In genomic region chr19:28623726-28624125, GRCm38 (mm10) we compare ENCODE assay signal across 12 mouse cellular contexts. TPM values are rescaled to one million over a fixed set of nuclear protein-coding genes. Genes with fewer than 3 reads are reported as not detected.
DNase-seq lines count a peak whose midpoint lies in the region; ATAC-seq and TF ChIP-seq lines count a peak whose summit lies in the region.
"Had no signal": no experiment of that assay in that cellular context is flagged by ENCODE, and none has a peak within 500 bp of the region (broad histone marks: within the 10 kb centered on the region; RNA-seq: fewer than 3 reads in every experiment).

No protein-coding gene starts in this region.

- H3K9ac ChIP-seq in hindbrain, embryonic 12.5 days = no peak overlapping the region
- H3K9ac ChIP-seq: neural tube, embryonic 13.5 days had no signal

- no peak for ATAC-seq in hindbrain, embryonic 12.5 days (ENCODE audit: low FRiP score)

- DNase-seq in adrenal gland, adult (ENCODE audit: inconsistent age in 2 of 2, low spot score in 1 of 2) = peak; percentile 88 to 90
- no peak for DNase-seq in adrenal gland, postnatal 4 days (ENCODE audit: low spot score in 2 of 2)
- peak; percentile 12 to 19 for DNase-seq in lung, adult 18-20 months
- no peak for DNase-seq in lung, postnatal 4 days
- peak; percentile 48 to 64 for DNase-seq in kidney, postnatal 25 days
- DNase-seq in cerebellum, postnatal 14 days = no peak
- DNase-seq: layer of hippocampus, adult 9-11 months; thymus, adult 2 months had no signal

- H3K27ac ChIP-seq in embryonic fibroblast, embryonic 13.5 days (ENCODE audit: insufficient read depth, low read length) = peak overlapping the region; percentile 95
- H3K27ac ChIP-seq in hindbrain, embryonic 12.5 days = no peak overlapping the region
- H3K27ac ChIP-seq: neural tube, embryonic 13.5 days had no signal

- no peak for TF ChIP-seq CTCF in embryonic fibroblast, embryonic 13.5 days (IDR thresholded peaks at IDR 0.05; ENCODE audit: borderline replicate concordance, insufficient read depth, low read length)

- H3K36me3 ChIP-seq in hindbrain, embryonic 12.5 days = no peaks in the 10 kb centered on the region
- H3K36me3 ChIP-seq: neural tube, embryonic 13.5 days had no signal

- 87% methylated on average over 10 of the region's 10 CpGs for WGBS in hindbrain, embryonic 12.5 days

- peaks cover 11% of the 10 kb centered on the region for H3K4me1 ChIP-seq in embryonic fibroblast, embryonic 13.5 days (ENCODE audit: control insufficient read depth, insufficient read depth, low read length)
- H3K4me1 ChIP-seq in hindbrain, embryonic 12.5 days = no peaks in the 10 kb centered on the region; the same call in 1 of the 2 replicates
- H3K4me1 ChIP-seq: neural tube, embryonic 13.5 days had no signal

- H3K4me2 ChIP-seq in hindbrain, embryonic 12.5 days (replicated peaks) = no peak overlapping the region
- H3K4me2 ChIP-seq: midbrain, embryonic 11.5 days; neural tube, embryonic 13.5 days had no signal

- no peak for TF ChIP-seq POLR2A in embryonic fibroblast, embryonic 13.5 days (IDR thresholded peaks at IDR 0.05; ENCODE audit: low read depth, low read length)

- H3K4me3 ChIP-seq in embryonic fibroblast, embryonic 13.5 days (ENCODE audit: insufficient read depth, low read length) = no peak overlapping the region
- no peak overlapping the region for H3K4me3 ChIP-seq in hindbrain, embryonic 12.5 days
- H3K4me3 ChIP-seq: neural tube, embryonic 13.5 days had no signal

- no peaks in the 10 kb centered on the region for H3K27me3 ChIP-seq in hindbrain, embryonic 12.5 days
- H3K27me3 ChIP-seq: neural tube, embryonic 13.5 days had no signal

- no peaks in the 10 kb centered on the region for H3K9me3 ChIP-seq in hindbrain, embryonic 12.5 days (replicated peaks)
- H3K9me3 ChIP-seq: neural tube, embryonic 13.5 days had no signal

RNA-seq across cellular contexts. Expression of gene Glis3, which starts 56.2 kb away (rescaled TPM):
- total RNA-seq in adrenal gland, postnatal 4 days (2021) = 10 to 100 TPM; 10.6 to 19.0 TPM
- polyA plus RNA-seq in embryonic fibroblast, embryonic 13.5 days (2011; ENCODE audit: insufficient read length, low read depth, missing spikeins) = 26.0 and 31.6 TPM in 2 replicates
- 2.6 and 2.7 TPM in 2 replicates for polyA plus RNA-seq in hindbrain, embryonic 12.5 days (2016; fragmentation: Nextera tagmentation; extraction: Ambion mirVana)

Comparison
In these comparisons a context has a peak if more than half of its experiments do, and no peak if none do; other contexts are left out.
1. DNase-seq: peak in adrenal gland, adult (2 of 2), lung, adult 18-20 months (2 of 2) and kidney, postnatal 25 days (2 of 2); none in adrenal gland, postnatal 4 days (0 of 2), lung, postnatal 4 days (0 of 2) and cerebellum, postnatal 14 days (0 of 2).